Mouse (Mus musculus) embryo, embryonic 11.5 days (tissue): ENCODE measurements around the gene Crybb3.
"Not testable (repeated sequence)": the region's sequence is repeated elsewhere in the genome, so short reads cannot be mapped to it uniquely, and the experiment has no call there.

Source experiments
- DNase-seq: peaks from one replicate; pipeline ENCODE4 v3.0.0-alpha.2; 2012; ENCODE audit warnings: low read depth, low spot score

Gene Crybb3

GRCm38 (mm10) chr5:113081439-113081838 is at the start of gene Crybb3:
TSS of gene Crybb3 (minus strand) at chr5:113081584.
- DNase-seq = no peak

GRCm38 (mm10) chr5:113128426-113128825 is 47.0 kb upstream of the Crybb3 start:
- DNase-seq = no peak

- no peak for DNase-seq
Measured at GRCm38 (mm10) chr5:113126476-113126875, 45.1 kb upstream of the Crybb3 start.

- no peak for DNase-seq
Measured at GRCm38 (mm10) chr5:113123693-113124092, 42.3 kb upstream of the Crybb3 start.

DNA sequence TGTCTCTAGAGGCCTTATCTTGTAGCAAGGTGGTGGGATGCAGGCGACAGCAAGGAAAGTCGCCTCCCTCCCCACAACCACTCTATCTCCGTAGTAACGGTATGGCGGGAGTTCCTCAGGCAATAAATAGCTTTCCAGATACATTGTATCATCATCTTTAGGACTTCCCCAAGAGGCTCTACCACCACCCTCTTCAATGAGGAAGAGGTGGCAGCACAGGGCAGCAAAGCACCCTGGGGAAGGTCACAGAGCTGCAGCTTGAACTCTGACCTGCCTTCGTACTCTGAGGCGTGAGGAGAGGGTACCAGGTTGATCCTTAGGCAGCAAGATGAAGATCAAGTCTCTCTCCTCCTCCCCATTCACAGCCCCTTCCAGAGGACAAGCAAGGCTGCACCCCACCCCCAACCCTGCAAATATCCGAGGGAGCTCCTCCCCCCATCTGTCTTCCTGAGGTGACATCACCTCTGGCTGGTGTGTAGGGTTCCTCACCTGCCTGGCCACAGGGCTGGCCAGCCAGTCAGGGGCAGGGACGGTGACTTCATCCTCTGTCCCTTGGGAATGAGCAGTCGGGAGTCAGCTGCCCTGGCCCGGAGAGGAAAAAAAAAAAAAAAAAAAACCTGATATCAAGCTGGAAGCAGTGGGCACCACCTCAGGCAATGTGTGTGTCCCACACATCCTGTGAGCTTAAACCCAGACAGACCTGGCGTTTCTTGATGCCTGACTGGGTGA is 41.1 kb upstream of the Crybb3 start:
- no peak for DNase-seq

- DNase-seq = no peak
Measured at GRCm38 (mm10) chr5:113121591-113121875, 40.1 kb upstream of the Crybb3 start.

DNA sequence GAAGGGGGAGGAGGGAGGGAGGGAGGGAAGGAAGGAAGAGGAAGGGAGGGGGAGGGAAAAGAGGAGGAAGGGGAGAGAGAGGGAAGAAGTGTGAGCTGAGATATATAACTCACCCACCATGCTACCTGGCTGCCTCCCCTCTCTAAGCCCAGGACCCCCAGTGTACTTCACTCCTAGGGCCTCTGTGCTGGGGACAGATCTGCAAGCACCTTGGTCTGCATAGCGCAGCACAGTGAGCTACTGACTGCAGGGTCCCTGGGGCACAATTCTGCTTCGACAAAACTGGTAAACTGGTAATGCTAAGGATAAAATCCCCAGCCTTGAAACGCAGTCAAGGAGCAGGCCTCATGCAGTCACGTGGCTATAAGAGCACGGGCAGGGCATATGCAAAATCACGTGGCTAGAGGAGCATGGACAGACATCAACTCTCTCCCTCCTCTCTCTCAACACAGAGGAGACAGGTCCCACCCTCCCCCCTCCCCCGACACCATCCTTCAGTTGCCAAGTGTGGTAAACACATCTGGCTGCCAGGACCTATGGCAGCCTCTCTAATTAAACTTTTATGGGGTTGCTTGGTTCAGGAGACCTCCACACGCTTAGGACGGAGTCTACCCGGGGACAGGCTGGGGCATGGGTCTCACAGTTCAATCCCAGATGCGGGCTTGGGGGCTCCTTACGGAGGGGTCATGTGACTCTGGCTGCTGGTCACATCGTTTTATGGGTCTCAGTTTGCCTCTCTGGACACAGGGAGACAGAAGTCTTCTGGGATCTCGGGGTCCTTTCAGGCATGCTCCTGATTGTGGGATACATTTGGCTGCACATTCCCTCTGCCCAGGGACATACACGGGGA is 39.6 kb upstream of the Crybb3 start:
- DNase-seq = no peak

- DNase-seq = no peak
Measured at GRCm38 (mm10) chr5:113119861-113120465, 38.6 kb upstream of the Crybb3 start.

DNA sequence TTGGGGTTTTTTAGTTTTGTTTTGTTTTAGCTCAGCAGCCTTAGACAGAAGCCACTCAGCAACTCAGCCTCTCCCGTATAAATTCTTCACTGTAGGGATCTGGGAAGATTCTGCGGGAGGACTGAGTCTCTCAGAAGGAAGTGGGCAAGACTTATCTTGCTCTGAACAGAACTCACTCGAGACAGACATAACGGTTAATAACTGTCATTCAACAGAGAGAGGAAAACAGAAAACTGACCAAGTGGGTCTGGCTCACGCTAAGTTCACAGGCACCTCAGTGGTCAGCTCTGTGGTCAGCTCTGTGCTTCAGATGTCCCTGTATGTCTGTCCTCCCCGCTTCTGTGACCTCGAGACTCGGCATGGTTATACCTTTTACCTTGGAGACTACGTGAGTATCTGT is 37.9 kb upstream of the Crybb3 start:
- no peak for DNase-seq

DNA sequence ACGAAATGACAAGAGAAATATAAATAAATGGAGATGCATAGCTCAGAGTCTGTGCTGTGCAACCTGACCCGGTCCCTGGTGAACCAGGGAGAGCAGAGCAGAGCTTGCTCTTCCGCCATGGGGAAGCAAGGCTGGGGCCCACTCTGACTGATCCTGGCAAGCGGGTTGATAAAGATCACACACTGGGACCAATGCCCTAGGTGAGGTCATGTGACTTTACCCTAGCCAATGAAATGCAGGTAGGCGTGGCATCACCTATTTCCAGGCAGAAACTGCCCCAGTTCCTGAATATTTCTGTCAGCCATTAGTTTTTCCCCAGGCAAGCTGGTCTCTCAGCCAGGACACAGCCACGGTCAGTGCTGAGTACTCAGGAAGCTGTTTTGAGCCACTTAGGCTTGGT is 37.3 kb upstream of the Crybb3 start:
- no peak for DNase-seq

DNA sequence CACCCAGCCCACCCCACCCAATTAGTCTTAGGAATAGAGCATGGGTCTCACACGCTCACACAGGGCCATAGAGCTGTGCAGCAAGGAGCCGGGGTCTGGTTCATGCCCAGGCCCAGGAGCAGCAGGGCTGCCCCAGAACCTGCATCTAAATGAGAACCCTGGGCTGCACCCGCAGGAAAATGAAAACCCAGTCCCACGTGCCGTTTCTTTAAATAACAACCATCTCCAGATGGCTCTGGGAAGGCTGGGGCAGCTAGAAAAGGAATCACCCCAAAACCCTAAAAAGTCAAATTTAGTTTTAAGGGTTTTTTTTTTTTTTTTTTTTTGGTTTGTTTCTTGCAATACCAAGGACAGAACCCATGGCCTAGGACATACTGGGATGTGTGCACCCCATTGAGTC is 36.0 kb upstream of the Crybb3 start:
- DNase-seq = no peak

DNA sequence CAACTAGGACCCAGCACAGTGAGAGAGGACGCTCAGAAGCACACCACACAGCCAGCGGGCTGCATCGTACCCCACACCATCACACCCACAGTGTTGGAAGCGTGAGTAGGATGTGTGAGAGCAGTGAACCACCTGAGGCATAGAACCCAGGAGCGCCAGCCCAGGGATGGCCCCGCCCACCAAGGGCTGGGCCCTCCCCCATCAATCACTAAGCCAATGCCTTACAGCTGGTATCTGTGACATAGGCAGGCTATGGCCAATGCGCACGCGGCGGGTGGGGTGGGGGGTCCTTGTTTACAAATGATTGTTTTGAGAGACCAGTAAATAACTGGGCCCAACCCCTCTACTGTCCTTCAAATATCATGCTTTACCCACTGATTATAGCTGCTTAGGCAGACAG is 34.5 kb upstream of the Crybb3 start:
- DNase-seq = no peak

- DNase-seq = no peak
Measured at GRCm38 (mm10) chr5:113114264-113115225, 33.2 kb upstream of the Crybb3 start.

- no peak for DNase-seq
Measured at GRCm38 (mm10) chr5:113113120-113113519, 31.7 kb upstream of the Crybb3 start.

DNA sequence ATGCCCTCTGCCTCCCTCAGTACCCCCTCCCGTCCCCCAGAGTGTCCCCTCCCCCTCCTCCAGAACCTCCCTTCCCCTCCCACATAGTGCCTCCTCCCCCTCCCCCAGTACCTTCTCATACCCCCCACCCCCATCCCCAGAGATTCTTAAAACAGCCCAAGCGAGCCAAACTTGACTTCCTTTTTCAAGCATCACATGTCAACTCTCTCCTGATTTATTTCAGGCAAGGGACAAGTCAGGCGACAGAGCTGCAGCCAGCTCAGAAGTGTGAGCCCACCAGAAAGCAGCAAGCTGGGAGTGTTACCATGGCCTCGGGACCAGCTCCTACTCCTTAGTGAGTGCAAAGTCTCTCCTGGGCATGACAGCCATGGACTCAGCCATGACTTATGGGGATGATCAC is 30.0 kb upstream of the Crybb3 start:
- no peak for DNase-seq

DNA sequence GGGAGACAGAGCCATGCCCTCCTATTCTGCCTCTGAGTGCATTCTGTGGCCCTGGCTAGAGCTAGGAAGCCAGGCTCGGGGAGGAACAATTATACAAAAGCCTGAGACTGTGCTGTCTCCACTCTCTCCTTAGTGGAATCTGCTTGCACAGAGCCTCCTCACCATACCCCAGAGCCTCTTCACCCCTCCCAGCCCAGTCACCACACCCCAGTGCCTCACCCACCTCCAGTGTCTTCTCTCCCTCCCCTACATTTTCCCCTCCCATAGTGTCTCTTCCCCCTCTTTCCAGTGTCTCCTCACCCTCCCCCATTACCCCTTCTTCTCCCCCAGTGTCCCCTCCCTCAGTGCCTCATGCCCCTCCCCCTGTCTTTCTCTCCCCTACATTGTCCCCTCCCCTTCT is 29.5 kb upstream of the Crybb3 start:
- no peak for DNase-seq

DNA sequence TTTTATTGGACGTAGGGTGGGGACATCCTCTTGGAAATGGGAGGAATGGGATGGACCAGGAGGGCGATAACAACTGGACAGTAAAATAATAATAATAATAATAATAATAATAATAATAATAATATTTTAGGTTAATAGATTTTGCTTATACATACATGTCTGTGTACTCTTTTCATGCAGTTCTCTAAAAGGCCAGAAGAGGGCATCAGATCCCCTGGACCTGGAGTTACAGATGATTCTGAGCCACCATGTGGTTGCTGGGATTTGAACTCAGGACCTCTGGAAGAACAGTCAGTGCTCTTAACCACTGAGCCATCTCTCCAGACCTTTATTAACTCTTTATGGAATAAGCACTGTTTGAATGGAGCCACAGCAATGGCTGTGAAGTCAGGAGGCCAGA is 28.3 kb upstream of the Crybb3 start:
- DNase-seq = not testable (repeated sequence)

- no peak for DNase-seq
Measured at GRCm38 (mm10) chr5:113108165-113108764, 26.9 kb upstream of the Crybb3 start.

GRCm38 (mm10) chr5:113107709-113108108 is 26.3 kb upstream of the Crybb3 start:
- DNase-seq = no peak

GRCm38 (mm10) chr5:113106594-113106993 is 25.2 kb upstream of the Crybb3 start:
- DNase-seq = no peak

DNA sequence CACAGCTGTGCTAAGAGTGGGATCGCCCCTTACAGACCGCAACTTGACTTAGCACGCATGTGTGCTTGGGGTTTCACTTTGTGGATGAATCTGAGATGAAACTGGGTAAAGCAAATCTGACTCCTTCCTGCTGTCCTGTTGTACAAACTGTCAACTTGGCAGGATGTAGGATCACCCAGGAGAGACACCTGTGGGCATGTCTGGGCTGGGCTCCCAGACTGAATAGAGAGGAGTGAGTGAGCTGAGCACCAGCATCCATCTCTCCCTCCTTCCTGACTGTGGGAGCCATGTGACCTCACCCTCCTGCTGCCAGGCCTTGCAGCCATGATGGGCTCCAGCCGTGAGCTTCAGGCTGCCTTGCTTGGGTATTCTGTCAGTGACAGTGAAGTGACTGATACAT is 24.1 kb upstream of the Crybb3 start:
- no peak for DNase-seq
